In genomic region chr12:76130281-76130680, GRCm38 (mm10) we compare ENCODE assay signal across 8 mouse cellular contexts. TPM values are rescaled to one million over a fixed set of nuclear protein-coding genes. Genes with fewer than 3 reads are reported as not detected.
DNase-seq lines count a peak whose midpoint lies in the region; ATAC-seq and TF ChIP-seq lines count a peak whose summit lies in the region.

No protein-coding gene starts in this region.

- no peak overlapping the region for H3K4me3 ChIP-seq in spleen, adult 2 months (ENCODE audit: extremely low read depth, insufficient read depth, insufficient read length)

- 38% methylated on average over 4 of the region's 4 CpGs for WGBS in spleen, adult 2 months

- no peak for ATAC-seq in activated CD4-positive, CD25-positive, alpha-beta regulatory T cell, adult 4 months
- no peak for ATAC-seq in frontal cortex, adult (ENCODE audit: low TSS enrichment)

- DNase-seq in gastrocnemius, adult 18-20 months (ENCODE audit: low spot score): peak; percentile 21
- DNase-seq in gastrocnemius, postnatal 25 days: no peak
- peak; percentile 11 to 20 for DNase-seq in spleen, adult 2 months (ENCODE audit: low read depth in 1 of 2, low spot score in 2 of 2)
- no peak for DNase-seq in spleen, postnatal 4 days (ENCODE audit: low spot score in 2 of 2)
- DNase-seq in cerebellum, postnatal 36 days: peak; percentile 74 to 77
- peak; percentile 62 for DNase-seq in lung, postnatal 36 days

- no peaks in the 10 kb centered on the region for H3K36me3 ChIP-seq in spleen, adult 2 months (ENCODE audit: control insufficient read depth, insufficient read depth, low read length)

- H3K27me3 ChIP-seq in spleen, adult 2 months (ENCODE audit: control insufficient read depth, insufficient read depth, low read length): no peaks in the 10 kb centered on the region

- TF ChIP-seq POLR2A in spleen, adult 2 months (IDR thresholded peaks at IDR 0.05; ENCODE audit: low read depth, low read length): no peak

- TF ChIP-seq CTCF in spleen, adult 2 months (IDR thresholded peaks at IDR 0.05; ENCODE audit: extremely low read depth, insufficient read depth, insufficient read length, insufficient replicate concordance): peak; percentile 75; the same call in 1 of the 2 replicates

- no peaks in the 10 kb centered on the region for H3K4me1 ChIP-seq in spleen, adult 2 months (ENCODE audit: control insufficient read depth, insufficient read depth, insufficient read length)

- no peak overlapping the region for H3K27ac ChIP-seq in spleen, adult 2 months (ENCODE audit: insufficient read depth, low read length)

RNA-seq across cellular contexts. Expression of gene Esr2, which starts 46.8 kb away (rescaled TPM):
- under 1 TPM in 1 of 2 experiments, not detected in 1; 0.11 TPM for total RNA-seq in gastrocnemius, adult 18-20 months (2021)
- not detected for total RNA-seq in gastrocnemius, postnatal 25 days (2021)
- 0.02 TPM in 2 replicates for polyA plus RNA-seq in spleen, adult 2 months (2012; rRNA removed)
- polyA plus RNA-seq in activated CD4-positive, CD25-positive, alpha-beta regulatory T cell, adult 4 months (2017; shearing (Covaris generic)): not detected

Comparison
In these comparisons a context has a peak if more than half of its experiments do, and no peak if none do; other contexts are left out.
1. DNase-seq: peak in gastrocnemius, adult 18-20 months (single experiment), spleen, adult 2 months (2 of 2), cerebellum, postnatal 36 days (2 of 2) and lung, postnatal 36 days (single experiment); none in gastrocnemius, postnatal 25 days (single experiment) and spleen, postnatal 4 days (0 of 2).